Mouse (Mus musculus) cerebellum, adult 8-10 months (tissue): ENCODE data around the gene Hoxc9.
A peak's percentile ranks its signal among the peaks of the same experiment; 100 is the strongest.

Experiments used
- DNase-seq: peaks from one replicate; pipeline ENCODE4 v3.0.0; 2022

Hoxc9 gene

DNA sequence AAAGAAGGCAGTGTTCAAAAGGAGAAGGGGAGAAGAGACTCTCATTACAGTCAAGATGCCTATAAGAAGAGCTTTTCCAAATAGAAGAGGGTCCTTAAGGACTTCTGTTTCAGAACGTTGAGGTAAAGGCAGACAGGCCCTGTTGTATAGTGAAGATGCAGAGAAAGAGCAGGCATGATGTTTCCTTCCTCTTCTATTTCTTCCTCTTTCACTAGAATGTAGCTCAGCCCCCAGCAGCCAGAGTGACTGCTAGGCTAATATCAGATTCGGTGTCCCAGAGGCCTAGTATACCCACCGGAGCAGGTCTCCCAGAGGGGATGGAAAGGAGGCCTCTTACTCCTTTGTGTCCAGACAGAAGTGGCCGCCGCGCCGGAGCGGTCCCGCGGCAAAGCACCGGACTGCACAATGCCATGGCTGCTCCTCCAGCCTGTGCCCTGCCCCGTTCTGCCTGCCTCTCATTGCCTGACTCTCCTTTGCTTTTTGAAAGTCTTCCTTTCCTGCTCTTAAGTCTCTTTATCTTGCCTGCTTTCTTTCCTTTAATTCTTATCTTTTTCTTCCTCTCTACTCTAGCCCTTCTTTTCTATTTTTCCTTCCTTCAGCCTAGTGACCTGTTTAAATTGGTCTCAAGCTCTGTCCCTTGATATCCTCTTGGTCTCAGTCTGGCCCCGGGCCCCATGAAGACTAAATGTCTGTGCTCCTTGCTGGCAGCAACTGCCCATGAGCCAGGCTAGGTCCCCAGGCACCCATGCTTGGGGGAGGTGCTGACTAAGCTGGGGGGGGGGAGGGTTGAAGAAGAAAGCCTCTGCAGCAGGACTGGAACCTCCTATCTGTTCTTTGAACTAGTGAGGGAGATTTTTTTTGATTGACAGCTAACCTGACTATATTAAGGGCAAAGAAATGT, 2.6 kb downstream of the Hoxc9 start:
- no peak for DNase-seq

DNA sequence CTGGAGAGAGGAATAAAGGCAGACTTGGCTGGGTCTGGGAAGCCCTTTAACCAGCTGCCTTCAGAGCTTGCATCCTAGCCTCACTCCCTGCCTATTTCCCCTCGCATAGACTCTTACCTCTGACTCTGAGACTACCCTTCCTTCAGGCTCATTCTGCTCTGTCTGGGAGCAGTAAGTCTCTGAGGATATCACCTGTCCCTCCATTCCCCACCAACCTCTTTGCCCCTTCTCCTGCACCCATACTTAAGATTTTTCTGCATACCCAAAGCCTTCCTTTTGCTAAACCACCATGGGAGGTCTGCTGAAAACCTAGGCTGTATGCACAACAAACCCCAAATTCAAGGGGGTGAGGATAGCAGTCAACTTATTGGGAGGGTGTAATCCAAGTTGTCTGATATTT, 3.7 kb downstream of the Hoxc9 start:
- DNase-seq = no peak

DNA sequence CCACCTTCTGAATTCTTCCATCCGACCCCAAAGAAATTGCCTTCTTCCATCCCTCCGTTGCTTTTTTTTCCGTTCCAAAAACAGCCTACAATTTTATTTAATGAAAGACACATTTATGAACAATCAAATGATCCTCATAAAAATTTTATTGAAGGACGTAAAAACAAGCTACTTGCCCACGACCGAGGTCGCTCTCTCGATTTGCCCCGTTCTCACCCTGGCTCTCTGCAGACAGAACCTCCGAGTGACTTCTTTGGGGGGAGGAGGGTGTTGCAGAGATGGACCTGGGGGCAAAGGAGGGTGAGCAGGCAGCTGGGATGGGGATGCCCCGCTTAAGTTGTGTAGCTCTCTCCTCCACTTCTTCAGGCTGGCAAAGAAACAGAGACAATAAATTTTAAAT, 4.1 kb downstream of the Hoxc9 start:
- DNase-seq = no peak

DNA sequence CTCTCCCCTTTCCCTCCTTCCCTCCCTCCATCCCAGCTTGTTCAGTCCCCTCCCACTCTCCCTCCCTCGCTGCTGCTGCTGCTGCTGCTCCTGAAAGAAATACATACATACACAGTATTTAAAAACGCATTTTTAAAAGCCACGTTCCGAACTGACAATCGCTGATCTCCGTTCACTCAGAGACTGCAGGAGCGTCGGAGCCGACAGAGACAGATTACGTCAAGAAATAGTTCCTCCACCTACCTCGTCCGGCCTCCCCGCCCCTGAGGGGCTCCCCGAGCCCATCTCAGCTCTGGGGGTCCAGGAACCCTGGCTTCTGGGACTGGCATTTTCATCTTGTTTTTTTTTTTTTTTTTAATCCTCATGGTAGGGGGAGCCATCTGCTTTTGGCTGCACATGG, 4.7 kb downstream of the Hoxc9 start:
- no peak for DNase-seq

DNA sequence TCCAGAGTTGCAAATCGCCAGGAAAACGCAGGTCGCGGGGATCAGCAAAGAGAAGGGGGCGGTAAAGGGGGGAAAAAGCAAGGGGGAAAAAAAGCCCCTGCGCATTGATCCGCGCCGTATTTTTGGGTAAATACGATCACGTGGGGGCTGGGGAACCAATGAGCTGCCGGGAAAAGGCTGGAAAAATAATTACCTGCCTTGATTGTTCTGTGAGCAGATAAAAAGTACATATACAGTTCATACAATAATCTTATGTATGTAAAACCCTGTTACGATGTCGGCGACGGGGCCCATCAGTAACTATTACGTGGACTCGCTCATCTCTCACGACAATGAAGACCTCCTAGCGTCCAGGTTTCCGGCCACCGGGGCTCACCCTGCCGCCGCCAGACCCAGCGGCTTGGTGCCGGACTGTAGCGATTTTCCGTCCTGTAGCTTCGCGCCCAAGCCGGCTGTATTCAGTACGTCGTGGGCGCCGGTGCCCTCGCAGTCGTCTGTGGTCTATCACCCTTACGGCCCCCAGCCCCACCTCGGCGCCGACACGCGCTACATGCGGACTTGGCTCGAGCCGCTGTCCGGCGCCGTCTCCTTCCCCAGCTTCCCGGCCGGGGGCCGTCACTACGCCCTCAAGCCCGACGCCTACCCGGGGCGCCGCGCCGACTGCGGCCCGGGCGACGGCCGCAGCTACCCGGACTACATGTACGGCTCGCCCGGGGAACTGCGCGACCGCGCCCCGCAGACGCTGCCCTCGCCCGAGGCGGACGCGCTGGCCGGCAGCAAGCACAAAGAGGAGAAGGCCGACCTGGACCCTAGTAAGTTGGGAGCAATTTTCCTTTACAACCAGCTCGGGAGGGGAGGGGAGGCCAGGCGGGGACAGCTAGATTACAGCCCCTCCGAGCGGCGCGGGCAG, 5.4 kb downstream of the Hoxc9 start:
- DNase-seq = no peak

- DNase-seq = no peak
Measured at GRCm38 (mm10) chr15:102983716-102984115, 7.5 kb downstream of the Hoxc9 start.

GRCm38 (mm10) chr15:102984521-102984920, 8.3 kb downstream of the Hoxc9 start:
- no peak for DNase-seq

- no peak for DNase-seq
Measured at GRCm38 (mm10) chr15:102984925-102985324, 8.7 kb downstream of the Hoxc9 start.

DNA sequence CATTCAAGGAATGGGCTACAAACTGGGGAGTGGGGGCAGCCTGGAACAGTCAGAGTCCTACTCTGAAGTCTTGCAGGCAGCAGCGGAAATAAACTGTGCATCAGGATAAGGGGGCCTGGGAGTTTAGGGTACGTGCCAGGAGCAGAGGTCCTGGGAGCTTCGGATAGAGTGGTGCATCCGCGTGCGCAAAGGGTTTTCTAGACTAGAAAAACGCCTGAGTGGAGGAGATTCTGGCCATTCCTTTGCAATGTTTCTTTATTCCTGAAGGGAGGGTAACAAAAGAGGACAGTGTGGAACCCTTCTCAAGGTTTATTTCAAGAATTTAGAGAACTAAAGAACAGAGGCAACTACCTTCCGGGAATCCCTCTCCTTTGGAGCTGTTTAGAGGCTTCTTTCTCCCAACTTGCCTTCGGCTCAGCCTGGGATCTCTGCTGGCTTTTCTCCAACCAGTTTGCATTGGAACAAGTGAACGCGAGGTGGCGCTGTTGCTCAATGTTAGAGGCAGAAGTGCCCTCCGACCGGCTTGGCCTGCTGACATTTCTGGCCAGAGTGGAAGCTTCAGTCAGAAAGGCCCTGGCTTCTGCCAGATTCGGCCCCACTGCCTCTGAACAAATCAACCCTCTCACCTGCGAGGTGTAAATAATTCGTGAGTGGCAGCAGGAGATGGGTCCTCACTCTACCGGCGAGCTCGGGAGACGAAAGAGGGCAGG, 11.0 kb downstream of the Hoxc9 start:
- DNase-seq = peak; percentile 90

DNA sequence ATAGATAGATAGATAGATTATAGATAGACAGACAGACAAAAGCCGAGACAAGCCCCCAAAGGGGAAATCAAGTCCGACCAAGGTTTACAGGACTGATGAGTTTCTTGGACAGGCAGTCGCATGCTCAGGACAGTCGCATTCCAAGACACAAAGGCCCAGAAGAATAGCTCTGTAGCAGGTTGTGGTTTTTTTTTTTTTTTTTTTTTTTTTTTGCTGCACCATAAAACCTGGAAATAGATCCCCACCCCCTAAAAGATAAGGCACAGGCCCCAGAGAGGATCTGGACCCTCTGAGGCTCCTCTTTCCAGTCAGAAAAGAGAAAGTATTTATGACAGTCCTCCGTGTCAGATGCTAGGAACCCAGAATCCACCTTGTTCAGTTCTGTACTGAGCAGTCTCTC, 11.8 kb downstream of the Hoxc9 start:
- no peak for DNase-seq

DNA sequence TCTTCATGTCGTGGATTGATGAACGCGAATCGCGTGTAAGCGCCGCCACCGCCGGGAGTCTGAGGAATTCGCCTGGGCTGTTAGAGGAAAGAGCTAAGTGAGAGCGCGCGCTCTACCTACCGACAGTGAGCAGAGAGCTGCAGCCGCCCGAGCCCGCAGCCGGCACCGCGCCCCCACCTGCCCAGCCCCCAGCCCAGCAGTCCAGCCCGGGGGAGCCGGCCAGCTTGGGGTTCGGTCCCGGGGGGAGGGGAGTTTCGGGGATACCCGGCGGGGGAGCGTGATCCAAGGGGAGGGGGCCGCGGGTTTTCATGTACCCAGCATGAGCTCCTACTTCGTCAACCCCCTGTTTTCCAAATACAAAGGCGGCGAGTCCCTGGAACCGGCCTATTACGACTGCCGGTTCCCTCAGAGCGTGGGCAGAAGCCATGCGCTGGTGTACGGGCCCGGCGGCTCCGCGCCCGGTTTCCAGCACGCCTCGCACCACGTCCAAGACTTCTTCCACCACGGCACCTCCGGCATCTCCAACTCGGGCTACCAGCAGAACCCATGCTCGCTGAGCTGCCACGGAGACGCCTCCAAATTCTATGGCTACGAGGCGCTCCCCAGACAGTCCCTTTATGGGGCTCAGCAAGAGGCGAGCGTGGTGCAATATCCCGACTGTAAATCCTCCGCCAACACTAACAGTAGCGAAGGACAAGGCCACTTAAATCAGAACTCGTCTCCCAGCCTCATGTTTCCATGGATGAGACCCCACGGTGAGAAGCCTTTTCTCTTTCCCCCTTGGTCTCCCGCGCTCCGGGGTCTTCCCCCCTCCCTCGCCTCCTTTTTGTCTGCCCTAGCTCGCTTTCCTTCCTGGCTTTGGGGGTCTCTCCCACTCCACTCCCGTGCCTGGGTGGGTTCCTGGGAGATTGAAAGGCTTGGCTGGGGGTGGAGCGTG, 14.5 kb downstream of the Hoxc9 start, which contains the start of gene Hoxc8:
TSS of gene Hoxc8 (plus strand) at position 147 of the 937 bp plus-strand sequence.
- DNase-seq = no peak

- no peak for DNase-seq
Measured at GRCm38 (mm10) chr15:102991782-102992181, 15.5 kb downstream of the Hoxc9 start.

DNA sequence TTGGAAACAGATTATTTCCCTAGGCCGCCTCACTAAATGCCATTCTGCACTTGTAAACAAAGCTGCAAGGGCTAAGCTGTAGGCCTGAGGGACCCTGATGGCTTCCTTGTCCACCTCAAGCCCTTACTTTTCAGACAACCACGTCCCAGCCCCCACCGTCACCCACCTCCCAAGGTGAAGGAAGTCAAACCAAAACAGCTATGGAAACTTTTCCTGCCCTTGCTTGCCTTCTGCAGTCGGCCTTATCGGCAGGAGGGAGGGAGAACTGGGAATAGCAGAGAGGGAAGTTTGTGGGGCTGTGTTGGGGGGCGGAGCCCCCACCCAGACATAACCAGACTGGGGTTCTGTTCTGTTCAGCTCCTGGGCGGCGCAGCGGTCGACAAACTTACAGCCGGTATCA, 16.0 kb downstream of the Hoxc9 start:
- no peak for DNase-seq

DNA sequence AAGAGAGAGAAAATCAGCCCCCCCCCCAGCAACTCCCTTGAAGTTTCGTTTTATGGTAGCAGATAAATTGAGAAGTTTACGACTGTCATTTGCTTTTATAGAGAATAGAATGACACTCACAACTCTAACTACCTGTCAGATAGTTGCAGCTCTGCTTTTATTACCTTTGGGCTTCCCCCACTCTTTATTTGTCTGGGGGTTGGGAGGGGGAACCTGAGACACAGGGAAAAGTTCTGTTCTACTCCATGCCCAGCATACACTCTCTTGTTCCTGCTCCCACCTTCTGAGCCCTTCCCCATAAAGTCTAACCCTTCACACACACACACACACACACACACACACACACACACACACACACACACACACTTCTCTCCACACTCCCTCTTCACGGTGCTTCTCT, 16.6 kb downstream of the Hoxc9 start:
- no peak for DNase-seq

DNA sequence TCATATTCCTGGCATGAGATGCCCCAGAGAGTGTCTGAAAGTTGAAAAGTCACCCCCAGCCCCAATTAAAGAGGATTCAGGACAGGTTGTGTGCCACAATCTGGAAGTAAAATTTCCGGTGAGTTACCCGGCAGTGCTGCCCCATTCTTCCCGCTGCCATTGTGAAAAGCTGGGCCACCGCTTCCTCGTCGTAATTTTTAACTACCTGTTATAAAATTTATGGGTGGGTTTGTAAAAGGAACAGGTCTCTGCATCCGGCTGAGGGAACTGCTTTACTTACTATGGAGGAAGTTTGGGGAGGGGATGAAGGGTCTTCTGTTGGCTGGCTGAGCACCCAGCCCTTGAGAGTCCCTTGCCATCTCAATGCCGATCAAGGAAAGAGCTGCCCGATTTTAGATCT, 20.3 kb downstream of the Hoxc9 start:
- no peak for DNase-seq

GRCm38 (mm10) chr15:102997431-102997830, 21.2 kb downstream of the Hoxc9 start:
- no peak for DNase-seq

DNA sequence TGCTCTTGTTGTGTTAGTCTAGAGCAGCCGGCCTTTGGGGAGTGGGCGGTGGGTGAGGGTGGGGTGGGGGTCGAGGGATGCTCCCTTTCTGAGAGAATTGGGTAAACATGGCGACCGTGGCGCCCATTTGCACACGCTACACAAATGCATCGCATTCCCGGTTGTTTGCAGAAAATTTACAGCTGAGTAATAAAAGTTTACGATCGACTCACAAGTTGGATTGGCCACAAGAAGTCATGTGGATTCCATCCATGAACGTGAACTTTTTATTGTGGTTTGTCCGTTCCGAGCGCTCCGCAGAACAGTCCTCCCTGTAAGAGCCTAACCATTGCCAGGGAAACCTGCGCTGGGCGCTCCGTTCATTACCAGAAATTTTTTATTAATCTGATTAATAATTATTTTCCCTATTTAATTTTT, 21.7 kb downstream of the Hoxc9 start, which contains the start of gene Hoxc6:
TSS of gene Hoxc6 (plus strand) at position 319 of the 417 bp plus-strand sequence.
- DNase-seq = no peak

GRCm38 (mm10) chr15:102998608-102999182, 22.5 kb downstream of the Hoxc9 start:
- no peak for DNase-seq

GRCm38 (mm10) chr15:102999183-102999831, 23.1 kb downstream of the Hoxc9 start:
- DNase-seq = no peak

- no peak for DNase-seq
Measured at GRCm38 (mm10) chr15:102999955-103000354, 23.7 kb downstream of the Hoxc9 start.

DNA sequence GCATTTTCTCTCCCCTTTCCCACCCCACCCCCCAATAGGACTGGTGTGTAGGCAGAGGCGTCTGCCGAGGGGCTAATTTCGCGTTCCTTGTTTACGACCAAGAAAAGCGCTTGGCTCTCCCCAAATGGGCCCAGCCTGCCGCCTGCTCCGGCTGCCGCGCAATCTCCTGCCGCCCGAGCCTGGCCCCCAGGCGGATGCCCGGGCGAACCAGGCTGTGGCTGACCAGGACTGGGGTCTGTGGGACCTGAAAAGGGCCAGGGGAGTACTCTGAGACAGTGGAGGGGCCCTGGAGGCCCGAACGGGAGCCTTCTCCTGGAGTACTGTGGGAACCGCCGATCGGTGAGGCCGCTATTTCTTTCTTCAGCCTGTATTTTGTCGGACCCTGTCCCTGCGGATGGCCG, 24.3 kb downstream of the Hoxc9 start:
- no peak for DNase-seq
